Mouse (Mus musculus): ENCODE measurements at regions not wholly inside any gene's neighbourhood (a gene's known extent, or its start where the extent isn't known, plus 50 kb on each side); places are given as distances from the start of the nearest gene placed in this dataset.

DNA sequence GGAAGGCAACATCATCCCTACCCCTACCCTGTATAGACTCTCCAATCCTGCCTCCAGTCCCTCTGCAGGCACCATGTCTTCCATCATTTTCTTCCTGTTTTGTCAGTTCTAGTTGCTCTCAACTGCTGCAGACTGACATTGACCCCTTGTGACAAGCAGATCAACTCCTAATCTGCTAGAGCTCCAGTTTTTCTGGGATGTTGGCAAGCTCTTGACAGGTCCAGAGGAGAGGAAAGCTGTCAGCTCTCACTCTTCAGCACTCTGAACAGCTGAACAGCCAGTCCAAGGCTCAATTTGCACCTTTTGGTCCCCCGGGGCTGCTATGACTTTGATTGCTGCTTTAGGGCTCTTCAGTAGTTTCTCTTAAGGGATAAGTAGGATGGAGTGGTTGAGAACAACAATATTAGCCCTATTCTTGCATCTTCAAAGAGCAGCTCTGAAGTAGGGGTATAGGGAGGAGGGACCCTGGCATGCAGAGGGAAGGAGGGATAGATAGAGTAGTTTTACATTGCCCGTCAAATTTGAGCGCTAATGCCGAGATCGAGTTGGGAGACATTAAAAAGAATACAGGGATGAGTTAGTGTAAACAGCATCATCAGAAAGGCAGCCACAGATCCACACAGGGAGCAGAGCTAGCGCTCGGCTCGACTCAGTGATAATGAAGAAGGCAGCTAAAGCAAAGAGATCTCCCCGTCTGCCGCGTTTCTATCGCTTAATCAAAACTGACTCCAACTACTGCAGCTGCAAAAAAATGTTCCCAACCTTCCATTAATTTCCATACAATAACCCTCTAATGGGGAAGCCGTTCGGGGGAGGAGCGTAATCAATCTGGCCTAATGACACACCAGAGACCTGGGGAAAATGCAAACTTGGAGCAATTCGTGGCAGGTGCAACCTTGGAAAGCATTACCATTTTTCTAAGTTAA, 257.1 kb upstream of the Camk1g start:
- no peak for DNase-seq

DNA sequence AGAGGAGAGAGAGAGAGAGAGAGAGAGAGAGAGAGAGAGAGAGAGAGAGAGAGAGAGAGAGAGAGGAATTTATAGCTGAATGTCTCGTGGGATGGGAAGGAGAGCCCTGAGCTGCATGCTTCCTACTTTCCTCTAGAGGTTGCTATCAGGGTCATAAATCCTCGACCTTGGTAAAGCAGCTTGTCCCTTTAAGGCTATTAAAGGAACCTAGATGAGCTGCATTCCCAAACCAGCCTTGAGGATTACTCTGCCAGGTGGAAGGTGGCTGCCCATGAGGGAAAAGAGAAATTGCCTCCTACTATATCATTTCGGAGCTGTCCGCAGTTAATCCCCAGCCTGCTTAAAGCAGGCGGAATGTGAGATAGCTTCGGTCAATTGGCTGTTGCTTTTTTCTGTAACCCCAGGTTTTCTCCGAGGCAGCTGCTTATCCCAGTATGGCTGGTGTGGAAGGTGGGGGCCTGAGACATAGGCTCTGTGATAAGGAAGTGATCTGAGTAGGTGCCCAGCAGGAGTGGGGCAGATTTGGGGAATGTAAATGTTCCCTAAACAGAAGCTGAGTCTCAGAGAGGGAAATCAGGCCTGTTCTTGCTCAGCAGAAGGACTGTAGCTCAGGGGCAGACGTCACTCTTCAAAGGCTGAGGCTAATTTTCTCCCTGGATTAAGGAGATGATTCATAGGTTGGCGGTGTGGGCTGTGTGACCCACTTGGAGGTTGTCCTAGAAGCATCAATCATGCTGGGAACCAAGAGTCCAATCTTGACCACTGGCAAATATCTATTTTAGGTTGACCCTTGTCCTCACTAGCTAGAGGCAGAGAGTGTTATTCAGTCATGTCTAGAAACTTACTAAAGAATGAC, 255.2 kb upstream of the Camk1g start:
- peak; percentile 12 for DNase-seq
- intact Hi-C loops (cut with DNase I; ENCODE audit: low total_unique reads), result no loop called here

More for the DNA sequence above, 257.1 kb upstream of the Camk1g start:
- intact Hi-C loops (cut with DNase I; ENCODE audit: low total_unique reads), result no loop called here

GRCm38 (mm10) chr1:193623571-193623970, 253.5 kb upstream of the Camk1g start:
- no peak for DNase-seq
- intact Hi-C loops (cut with DNase I; ENCODE audit: low total_unique reads), result no loop called here

- intact Hi-C loops (cut with DNase I; ENCODE audit: low total_unique reads), result no loop called here
- DNase-seq, result no peak
These were observed 248.2 kb upstream of the Camk1g start for GRCm38 (mm10) chr1:193618250-193618649.

GRCm38 (mm10) chr1:193610471-193610870, 240.4 kb upstream of the Camk1g start:
- intact Hi-C loops (cut with DNase I; ENCODE audit: low total_unique reads), result no loop called here
- DNase-seq, result no peak

DNA sequence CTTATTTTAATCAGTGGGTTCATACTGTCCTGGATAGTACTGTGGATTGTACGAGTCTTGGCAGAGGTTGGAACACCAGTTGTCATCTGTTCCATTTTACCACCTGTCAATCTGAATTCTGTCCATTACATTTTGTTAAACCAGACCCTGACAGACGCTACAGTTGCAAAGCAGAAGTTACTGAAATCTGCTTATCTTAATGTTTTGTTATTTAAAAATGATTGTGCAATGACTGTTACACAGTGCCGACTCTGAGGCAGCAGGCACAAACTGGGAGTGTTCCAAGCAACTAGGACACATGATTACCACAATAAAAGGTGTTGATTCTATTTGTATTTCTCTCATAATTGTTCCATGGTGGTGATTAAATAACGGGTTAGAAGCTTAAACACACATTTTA, 229.8 kb upstream of the Camk1g start:
- intact Hi-C loops (cut with DNase I; ENCODE audit: low total_unique reads), result no loop called here
- DNase-seq, result no peak

- intact Hi-C loops (cut with DNase I; ENCODE audit: low total_unique reads), result no loop called here
- DNase-seq, result no peak
These were observed 229.1 kb upstream of the Camk1g start for GRCm38 (mm10) chr1:193599163-193599562.

DNA sequence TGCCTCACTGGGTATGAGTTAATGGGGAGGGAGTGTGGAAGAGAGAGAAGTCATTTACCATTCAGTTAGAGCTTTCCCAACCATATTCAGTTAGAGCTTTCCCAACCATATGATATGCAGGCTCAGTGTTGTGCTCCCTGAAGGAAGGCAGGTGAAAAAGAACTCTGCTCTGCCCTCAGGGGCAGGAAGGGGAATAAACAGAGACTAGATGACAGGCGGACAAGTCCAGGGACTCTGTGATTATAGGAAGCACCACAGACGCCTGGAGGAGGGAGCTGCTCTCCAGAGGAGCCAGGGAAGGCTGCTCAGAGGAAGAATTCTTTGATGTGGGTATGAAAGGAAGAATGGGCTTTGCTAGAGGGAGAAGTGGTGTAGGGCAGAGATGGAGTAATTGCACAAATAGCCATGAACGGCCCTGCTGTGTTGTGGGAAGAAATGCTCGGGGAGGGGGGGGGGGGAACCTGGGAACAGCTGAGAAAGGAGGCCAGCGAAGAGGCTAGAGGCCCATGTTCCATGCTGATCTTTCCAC, 220.3 kb upstream of the Camk1g start:
- intact Hi-C loops (cut with DNase I; ENCODE audit: low total_unique reads), result no loop called here
- no peak for DNase-seq

DNA sequence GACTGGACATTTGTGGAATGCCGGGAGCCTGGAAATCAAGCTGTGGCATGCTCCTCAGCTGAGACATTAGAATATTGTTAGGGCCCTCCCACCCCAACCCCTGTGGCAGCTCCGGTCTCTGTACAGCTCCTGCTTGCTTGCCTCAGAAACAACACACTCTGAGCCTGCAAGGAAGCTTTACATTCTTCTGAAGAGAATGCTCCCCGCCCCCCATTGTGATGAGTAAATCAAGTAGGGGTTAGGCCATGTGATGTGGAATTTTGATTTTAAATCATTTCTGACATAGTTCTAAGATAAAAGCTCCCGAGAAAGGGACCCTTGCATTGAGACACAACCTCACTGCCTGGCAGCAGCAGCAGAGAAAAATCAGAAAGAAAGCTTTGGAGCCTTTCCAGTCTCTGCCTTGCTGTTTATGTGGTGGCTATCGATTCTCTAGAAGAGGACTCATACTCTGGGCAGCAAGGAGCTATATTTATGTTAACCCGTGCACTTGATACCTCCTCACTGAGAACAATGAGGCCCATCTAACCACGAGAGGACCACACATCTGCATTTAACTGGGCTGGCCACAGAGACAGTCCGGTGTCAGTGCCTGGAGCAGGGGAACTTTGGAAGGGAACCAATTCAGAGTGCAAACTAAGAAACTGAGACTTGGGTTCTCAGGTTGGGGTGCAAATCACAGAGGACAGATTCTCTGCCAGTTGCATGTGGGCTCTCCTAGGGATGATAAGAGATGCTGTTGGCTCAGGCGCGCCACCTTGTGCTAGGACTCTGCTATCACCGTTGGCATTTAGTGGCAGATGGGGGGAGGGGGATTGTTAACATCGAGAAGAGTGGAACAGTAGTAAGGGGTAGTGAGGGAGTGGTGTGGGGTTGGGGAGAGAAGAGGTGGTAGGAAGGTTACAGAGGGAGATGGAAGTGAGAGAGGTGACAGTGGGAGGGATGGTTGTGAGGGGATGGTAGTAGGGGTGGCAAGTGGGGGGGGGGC, 218.7 kb upstream of the Camk1g start:
- intact Hi-C loops (cut with DNase I; ENCODE audit: low total_unique reads), result no loop called here
- DNase-seq, result peak; percentile 44

GRCm38 (mm10) chr1:193587317-193587716, 217.2 kb upstream of the Camk1g start:
- intact Hi-C loops (cut with DNase I; ENCODE audit: low total_unique reads), result no loop called here
- DNase-seq, result no peak

GRCm38 (mm10) chr1:193586896-193587295, 216.8 kb upstream of the Camk1g start:
- intact Hi-C loops (cut with DNase I; ENCODE audit: low total_unique reads), result no loop called here
- DNase-seq, result no peak

DNA sequence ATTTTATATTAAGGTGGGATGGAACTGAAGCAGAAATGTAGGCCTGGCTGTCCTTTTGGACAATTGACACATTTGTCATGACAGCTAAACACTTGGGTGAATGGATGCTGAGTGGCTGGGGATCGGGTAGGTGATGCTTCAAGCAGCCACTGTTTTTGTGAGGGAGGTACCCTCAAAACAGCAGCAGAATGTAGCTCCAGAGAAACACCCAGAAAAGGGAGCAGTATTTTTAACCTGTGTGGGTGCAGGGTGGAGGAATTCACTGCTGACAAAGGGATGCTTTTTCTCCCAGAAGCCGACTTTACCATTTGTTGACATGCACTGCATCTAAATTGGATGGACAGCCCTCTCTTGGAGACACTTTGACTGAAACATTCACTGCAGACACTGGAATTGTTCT, 213.7 kb upstream of the Camk1g start:
- intact Hi-C loops (cut with DNase I; ENCODE audit: low total_unique reads), result no loop called here
- no peak for DNase-seq

DNA sequence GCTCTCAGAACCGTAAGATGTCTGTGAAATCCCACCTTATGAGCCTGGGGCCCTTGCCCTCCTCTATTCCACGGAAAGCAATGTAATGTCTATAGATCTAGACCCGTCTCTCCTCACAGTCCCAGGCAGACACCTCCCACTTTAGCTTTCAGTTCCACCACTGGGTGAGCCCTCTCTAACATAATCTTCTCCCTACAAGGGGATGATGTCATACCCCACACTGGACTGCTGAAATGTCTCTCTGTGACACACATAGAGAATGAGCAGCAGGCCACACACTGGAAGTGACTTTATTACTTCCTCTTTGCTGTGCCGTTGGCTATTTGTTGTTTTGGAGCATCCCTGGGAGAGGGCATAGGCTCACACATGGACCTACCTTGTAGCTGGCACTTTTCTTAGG, 210.3 kb upstream of the Camk1g start:
- intact Hi-C loops (cut with DNase I; ENCODE audit: low total_unique reads), result no loop called here
- no peak for DNase-seq

- DNase-seq, result no peak
- intact Hi-C loops (cut with DNase I; ENCODE audit: low total_unique reads), result loop anchor here (5.0 kb wide), 1 partner anchor 187 kb away; no protein-coding TSS in a partner anchor
These were observed 209.6 kb upstream of the Camk1g start for GRCm38 (mm10) chr1:193579671-193580070.

DNA sequence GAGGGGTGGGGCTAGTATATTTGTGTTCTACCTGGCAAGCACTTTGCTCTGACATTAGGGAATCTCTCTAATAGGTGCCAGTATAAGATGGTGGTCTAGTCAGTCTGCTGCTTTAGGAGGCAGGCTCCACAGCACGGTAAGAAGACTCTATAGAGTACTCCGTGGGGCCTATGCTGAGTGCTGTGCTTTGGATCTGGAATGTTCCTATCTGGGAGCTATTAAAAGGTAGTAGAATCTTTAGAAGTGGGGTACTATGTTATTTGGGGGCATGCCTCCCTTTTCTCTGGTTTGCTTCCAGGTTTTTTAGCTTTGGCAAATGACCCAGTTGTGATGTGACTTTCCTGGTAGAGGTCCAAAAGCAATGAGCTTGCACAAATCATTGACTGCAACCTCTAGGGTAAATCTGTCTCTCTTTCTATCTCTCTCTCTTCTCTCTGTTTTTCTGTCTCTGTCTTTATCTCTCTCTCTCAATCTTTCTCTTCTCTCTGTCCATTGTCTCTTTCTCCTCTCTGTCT, 208.6 kb upstream of the Camk1g start:
- intact Hi-C loops (cut with DNase I; ENCODE audit: low total_unique reads), result loop anchor here (5.0 kb wide), 1 partner anchor 186 kb away; no protein-coding TSS in a partner anchor

GRCm38 (mm10) chr1:193577821-193578220, 207.7 kb upstream of the Camk1g start:
- intact Hi-C loops (cut with DNase I; ENCODE audit: low total_unique reads), result loop anchor here (5.0 kb wide), 1 partner anchor 186 kb away; no protein-coding TSS in a partner anchor
- no peak for DNase-seq

More for the DNA sequence above, 208.6 kb upstream of the Camk1g start:
- no peak for DNase-seq

GRCm38 (mm10) chr1:193575986-193576713, 206.1 kb upstream of the Camk1g start:
- peak; percentile 67 for DNase-seq

GRCm38 (mm10) chr1:193572827-193573226, 202.7 kb upstream of the Camk1g start:
- intact Hi-C loops (cut with DNase I; ENCODE audit: low total_unique reads), result no loop called here
- DNase-seq, result no peak

More at GRCm38 (mm10) chr1:193575986-193576713, 206.1 kb upstream of the Camk1g start:
- intact Hi-C loops (cut with DNase I; ENCODE audit: low total_unique reads), result loop anchor here (5.0 kb wide), 1 partner anchor 184 kb away; no protein-coding TSS in a partner anchor

Data from gastrocnemius, postnatal 14 days (tissue).